Mouse (Mus musculus): ENCODE data around the gene Prkd1.

GRCm38 (mm10) chr12:50528633-50529032 lies 120.3 kb downstream of the Prkd1 start:
- TF ChIP-seq POLR2A (IDR thresholded peaks at IDR 0.05; ENCODE audit: insufficient read depth, low read depth, low read length) (no peak), CTCF (IDR thresholded peaks at IDR 0.05; ENCODE audit: insufficient read depth, low read depth, low read length) (no peak)

Measured in olfactory bulb, adult 2 months (tissue).